Mouse (Mus musculus) liver, postnatal 0 days (tissue): Measurements from ENCODE around the gene Shc3. TPM values are rescaled to one million over a fixed set of nuclear protein-coding genes. Genes with fewer than 3 reads are reported as not detected.
A peak's percentile ranks its signal among the peaks of the same experiment; 100 is the strongest.

Experiments used
- ATAC-seq: fragments of 200-750 bp; cut with Nextera tagmentation; 2 replicates; pipeline ENCODE4 v1.8.0; 2017; ENCODE audit warnings: mild to moderate bottlenecking, moderate library complexity
- DNase-seq: peaks from one replicate; pipeline ENCODE4 v3.0.0-alpha.2; 2016
- H3K27ac ChIP-seq: fragments of 300-500 bp; sonication (generic); 2 replicates; pipeline ENCODE4 v1.5.1; 2014; ENCODE audit warnings: antibody characterized with exemption, moderate library complexity, mild to moderate bottlenecking, low read depth
- H3K27me3 ChIP-seq: fragments of 300-500 bp; sonication (generic); 2 replicates; pipeline ENCODE4 v1.6.1; 2014; ENCODE audit warnings: low read length, control low read depth, mixed read lengths; ENCODE audit not compliant: insufficient read depth
- H3K36me3 ChIP-seq: fragments of 300-500 bp; sonication (generic); replicated peaks from 2 replicates; pipeline ENCODE4 v1.6.1; 2014; ENCODE audit warnings: mild to moderate bottlenecking, control low read depth, low read length, moderate library complexity, mixed read lengths; ENCODE audit not compliant: insufficient read depth
- H3K4me1 ChIP-seq: fragments of 300-500 bp; sonication (generic); 2 replicates; pipeline ENCODE4 v1.6.1; 2014; ENCODE audit warnings: antibody characterized with exemption, mild to moderate bottlenecking, control low read depth; ENCODE audit not compliant: insufficient read depth
- H3K4me2 ChIP-seq: fragments of 300-500 bp; sonication (generic); 2 replicates; pipeline ENCODE4 v1.6.1; 2014; ENCODE audit warnings: low read depth, mild to moderate bottlenecking, low read length, moderate library complexity, mixed read lengths
- H3K4me3 ChIP-seq: fragments of 300-500 bp; sonication (generic); 2 replicates; pipeline ENCODE4 v1.5.1; 2014; ENCODE audit warnings: low read depth, low read length
- H3K9ac ChIP-seq: fragments of 300-500 bp; sonication (generic); replicated peaks from 2 replicates; pipeline ENCODE4 v1.6.1; 2014; ENCODE audit warnings: mild to moderate bottlenecking, moderate library complexity
- H3K9me3 ChIP-seq: fragments of 300-500 bp; sonication (generic); 2 replicates; pipeline ENCODE4 v1.6.1; 2016; ENCODE audit warnings: mild to moderate bottlenecking, control low read depth, low read length, mixed read lengths
- CTCF ChIP-seq: sonication (generic); IDR thresholded peaks from 2 replicates; pipeline ENCODE4 v1.5.1; 2016; ENCODE audit warnings: antibody characterized with exemption, low read depth
- EP300 ChIP-seq: IDR thresholded peaks from 2 replicates; pipeline ENCODE4 v1.6.1; 2016; ENCODE audit warnings: antibody characterized with exemption, low read depth, mild to moderate bottlenecking
- WGBS: fragments of 180-500 bp; shearing (Covaris S2); extraction: QIAGEN DNeasy Blood & Tissue Kit; methylation state at CpG from one replicate; pipeline ENCODE4 v1.1.7; 2014; ENCODE audit not compliant: insufficient replicate concordance; 5-methylcytosine and 5-hydroxymethylcytosine counted together
- polyA plus RNA-seq: library from polyadenylated mRNA; unstranded; fragments of >200 nt; fragmentation: Nextera tagmentation; extraction: Ambion mirVana; gene quantifications from 2 replicates; pipeline ENCODE4 v1.2.1, GENCODE M21; 2015

The Shc3 gene
- polyA plus RNA-seq, 1 experiment from 2014 or later: 0.07 TPM

DNA sequence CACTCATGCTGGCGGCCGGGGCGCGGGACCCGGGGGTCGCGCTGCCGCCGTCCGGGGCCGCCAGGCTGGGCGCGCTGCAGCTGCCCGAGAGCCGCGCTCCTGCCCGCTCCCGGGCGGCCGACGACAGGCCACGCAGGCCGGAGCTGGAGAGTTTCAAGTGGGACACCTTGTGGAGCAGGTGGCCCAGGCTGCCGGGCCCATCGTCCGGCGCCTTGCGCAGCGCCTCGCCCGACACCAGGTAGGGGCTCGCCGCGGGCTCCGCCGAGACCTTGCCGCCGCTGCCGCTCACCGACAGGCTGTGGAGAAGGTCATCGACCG lies 2.2 kb downstream of the Shc3 start:
- Histone ChIP-seq H3K27me3 (peaks cover 76% of the 10 kb centered on the region), H3K4me2 (peak overlapping the region; percentile 55), H3K9me3 (no peaks in the 10 kb centered on the region), H3K9ac (no peak overlapping the region), H3K36me3 (no peaks in the 10 kb centered on the region), H3K4me1 (peaks cover 4% of the 10 kb centered on the region; the same call in 1 of the 2 replicates), H3K4me3 (peak overlapping the region; percentile 27), H3K27ac (no peak overlapping the region)
- no peak for ATAC-seq
- TF ChIP-seq CTCF (no peak), EP300 (no peak)
- WGBS: 11% methylated on average over 18 of the region's 42 CpGs
- no peak for DNase-seq

DNA sequence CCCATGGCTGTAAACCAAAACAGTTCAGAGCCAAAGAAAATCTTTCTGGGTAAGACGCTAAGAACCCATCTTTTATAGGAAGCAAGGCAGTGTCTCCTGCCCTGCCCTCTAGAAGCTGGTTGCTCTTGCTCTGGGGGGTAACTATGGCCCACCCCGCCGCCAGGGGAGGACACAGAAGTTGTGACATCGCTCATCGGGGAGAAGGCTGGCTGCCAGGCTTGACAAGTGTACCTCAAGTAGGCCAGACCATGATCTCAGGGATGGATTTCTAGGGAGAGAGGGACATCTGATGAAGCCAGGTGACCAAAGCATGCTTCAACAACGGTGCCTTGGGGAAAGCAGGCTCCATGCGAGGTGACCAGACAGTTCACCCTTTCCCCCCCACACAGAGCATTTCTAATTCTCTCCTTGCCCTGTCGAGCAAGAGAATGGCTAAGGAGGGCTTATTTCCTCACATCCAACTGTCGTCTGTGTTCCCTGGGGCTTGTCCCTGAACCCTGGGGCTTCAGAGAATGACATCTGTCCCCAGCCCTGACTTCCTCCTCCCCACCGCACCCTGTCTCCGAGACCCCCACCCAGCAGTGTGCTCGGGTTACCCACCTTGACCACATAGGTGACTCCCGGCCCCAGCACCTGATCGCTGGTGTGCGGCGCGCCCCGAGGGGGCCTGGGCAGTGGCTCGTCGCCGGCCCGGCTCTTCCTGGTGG lies 2.7 kb downstream of the Shc3 start:
- H3K9ac ChIP-seq: no peak overlapping the region
- peaks cover 4% of the 10 kb centered on the region; the same call in 1 of the 2 replicates for H3K4me1 ChIP-seq
- no peak for TF ChIP-seq EP300
- no peak for TF ChIP-seq CTCF
- H3K4me2 ChIP-seq: no peak overlapping the region
- ATAC-seq: no peak
- H3K4me3 ChIP-seq: peak overlapping the region; percentile 27
- 13% methylated on average over 21 of the region's 22 CpGs for WGBS
- H3K27ac ChIP-seq: no peak overlapping the region
- DNase-seq: no peak
- H3K27me3 ChIP-seq: peaks cover 72% of the 10 kb centered on the region
- no peaks in the 10 kb centered on the region for H3K9me3 ChIP-seq
- H3K36me3 ChIP-seq: no peaks in the 10 kb centered on the region

DNA sequence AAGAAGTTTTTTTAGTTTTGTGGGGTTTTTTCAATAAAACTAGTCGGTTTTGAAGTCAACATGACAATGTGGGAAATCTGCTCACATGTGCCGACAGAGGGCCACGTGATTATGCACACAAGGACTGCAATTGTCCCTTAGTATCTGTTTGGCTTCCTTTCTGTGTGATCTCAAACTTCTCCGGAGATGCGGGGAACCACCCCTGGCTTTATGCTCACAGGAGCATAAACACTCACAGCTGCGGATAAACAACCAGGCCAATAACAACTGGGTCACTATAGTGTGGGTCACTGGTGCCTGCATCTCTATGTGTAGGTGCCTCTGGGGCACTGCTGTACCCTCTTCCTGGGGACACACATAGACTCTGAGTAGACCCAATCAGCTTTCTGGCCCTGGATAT lies 4.5 kb downstream of the Shc3 start:
- H3K9me3 ChIP-seq: no peaks in the 10 kb centered on the region
- no peak overlapping the region for H3K4me2 ChIP-seq
- H3K36me3 ChIP-seq: no peaks in the 10 kb centered on the region
- no peak overlapping the region for H3K27ac ChIP-seq
- WGBS: 62% methylated on average over 6 of the region's 6 CpGs
- H3K27me3 ChIP-seq: peaks cover 55% of the 10 kb centered on the region
- H3K4me3 ChIP-seq: no peak overlapping the region
- DNase-seq (no peak), ATAC-seq (no peak)
- TF ChIP-seq CTCF: no peak
- TF ChIP-seq EP300: no peak
- H3K9ac ChIP-seq: no peak overlapping the region
- peaks cover 4% of the 10 kb centered on the region; the same call in 1 of the 2 replicates for H3K4me1 ChIP-seq

DNA sequence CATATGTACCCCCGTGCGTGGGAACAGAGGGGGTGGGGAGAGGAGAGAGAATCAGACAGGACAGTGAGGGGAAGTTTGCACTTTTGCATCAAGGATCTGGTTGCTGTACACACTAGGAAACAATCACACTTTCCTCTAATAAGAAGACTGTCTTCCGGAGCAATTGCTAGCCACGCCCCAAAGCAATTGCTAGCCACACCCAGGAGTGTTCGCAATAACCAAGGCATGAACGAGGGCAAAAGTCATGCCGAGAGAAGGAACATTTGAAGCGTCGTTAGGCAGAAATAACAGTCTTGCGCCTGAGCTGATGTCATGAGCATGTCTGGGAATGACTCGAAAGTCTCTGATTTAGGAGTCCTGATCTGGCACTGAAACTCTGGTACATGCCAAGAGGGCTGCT lies 15.9 kb downstream of the Shc3 start:
- no peak overlapping the region for H3K4me2 ChIP-seq
- no peak overlapping the region for H3K9ac ChIP-seq
- H3K9me3 ChIP-seq: no peaks in the 10 kb centered on the region
- H3K4me3 ChIP-seq: no peak overlapping the region
- no peak overlapping the region for H3K27ac ChIP-seq
- H3K27me3 ChIP-seq: no peaks in the 10 kb centered on the region
- H3K36me3 ChIP-seq: no peaks in the 10 kb centered on the region
- no peak for ATAC-seq
- DNase-seq: no peak
- WGBS: 83% methylated on average over 11 of the region's 11 CpGs
- TF ChIP-seq CTCF: no peak
- no peak for TF ChIP-seq EP300
- H3K4me1 ChIP-seq: no peaks in the 10 kb centered on the region

DNA sequence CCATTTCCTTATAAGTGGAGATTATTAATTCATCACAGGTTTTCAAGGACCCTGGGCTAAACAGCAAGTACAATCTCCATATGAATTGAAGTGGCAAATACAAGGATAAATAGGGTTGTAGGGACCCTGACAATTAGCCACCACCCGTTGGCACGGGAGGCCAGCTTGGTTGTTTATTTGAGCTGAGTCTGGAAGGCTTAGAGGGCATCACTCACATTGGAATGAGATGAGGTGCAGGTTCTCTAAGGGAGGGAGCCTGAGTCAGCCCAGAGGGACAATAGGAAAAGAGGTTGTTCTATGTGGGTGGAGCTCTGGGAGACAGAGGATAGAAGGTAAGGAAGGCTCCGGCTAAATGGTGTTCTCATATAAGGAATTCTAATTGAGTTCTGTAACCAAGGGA lies 17.0 kb downstream of the Shc3 start:
- no peaks in the 10 kb centered on the region for H3K27me3 ChIP-seq
- no peak for ATAC-seq
- no peak for DNase-seq

DNA sequence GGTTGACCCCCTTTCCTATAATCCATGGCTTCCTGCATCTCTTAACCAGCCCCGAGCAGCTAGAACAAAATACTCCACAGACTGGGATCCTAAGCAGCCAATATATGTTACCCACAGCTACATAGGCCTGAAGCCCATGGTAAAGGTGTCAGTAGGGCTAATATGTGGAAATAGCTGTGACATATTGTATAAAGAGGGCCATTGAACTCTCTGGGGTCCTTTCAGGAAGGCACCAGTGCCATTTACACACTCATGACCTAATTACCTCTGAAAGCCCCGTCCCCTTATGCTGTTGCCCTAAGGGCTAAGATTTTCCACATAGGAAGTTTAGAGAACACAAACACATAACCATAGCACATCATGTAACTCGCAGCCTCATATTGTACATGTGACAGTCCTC lies 17.4 kb downstream of the Shc3 start:
- Histone ChIP-seq H3K4me1 (no peaks in the 10 kb centered on the region), H3K9me3 (no peaks in the 10 kb centered on the region), H3K4me2 (no peak overlapping the region), H3K4me3 (no peak overlapping the region), H3K9ac (no peak overlapping the region), H3K27ac (no peak overlapping the region), H3K27me3 (no peaks in the 10 kb centered on the region), H3K36me3 (no peaks in the 10 kb centered on the region)
- no peak for DNase-seq
- no peak for TF ChIP-seq EP300
- no peak for TF ChIP-seq CTCF
- ATAC-seq: no peak
- 76% methylated on average over 3 of the region's 3 CpGs for WGBS

More for the DNA sequence above, 17.0 kb downstream of the Shc3 start:
- no peaks in the 10 kb centered on the region for H3K4me1 ChIP-seq
- no peak overlapping the region for H3K27ac ChIP-seq
- H3K9ac ChIP-seq: no peak overlapping the region
- H3K9me3 ChIP-seq: no peaks in the 10 kb centered on the region
- TF ChIP-seq EP300: no peak
- no peak for TF ChIP-seq CTCF
- H3K4me3 ChIP-seq: no peak overlapping the region
- no peak overlapping the region for H3K4me2 ChIP-seq
- no peaks in the 10 kb centered on the region for H3K36me3 ChIP-seq
- WGBS: 68% methylated on average over 3 of the region's 3 CpGs

DNA sequence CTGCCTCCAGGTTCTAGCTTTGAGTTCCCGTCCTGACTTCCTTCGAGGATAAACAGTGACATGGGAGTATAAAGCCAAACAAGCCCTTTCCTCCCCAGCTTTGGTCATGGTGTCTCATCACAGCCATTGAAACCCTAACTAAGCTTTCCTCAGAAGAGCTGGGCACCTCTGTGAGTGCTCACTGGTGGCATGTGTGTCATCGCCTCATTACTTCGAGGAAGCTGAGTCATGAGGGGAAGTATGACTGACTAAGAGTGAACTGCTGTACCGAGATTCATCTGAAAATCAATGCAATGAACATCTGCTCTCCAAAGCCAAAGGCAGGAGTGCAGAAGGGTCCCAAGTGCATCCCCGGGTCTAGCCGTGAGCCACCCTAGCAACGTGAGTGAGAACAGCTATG lies 29.4 kb downstream of the Shc3 start:
- Histone ChIP-seq H3K36me3 (no peaks in the 10 kb centered on the region), H3K27ac (no peak overlapping the region), H3K4me1 (no peaks in the 10 kb centered on the region), H3K9me3 (no peaks in the 10 kb centered on the region), H3K27me3 (no peaks in the 10 kb centered on the region), H3K9ac (no peak overlapping the region), H3K4me3 (no peak overlapping the region), H3K4me2 (no peak overlapping the region)
- 72% methylated on average over 8 of the region's 8 CpGs for WGBS
- TF ChIP-seq EP300 (no peak), CTCF (no peak)
- DNase-seq: no peak
- ATAC-seq: no peak
